Mouse (Mus musculus) skeletal muscle tissue, adult 2 months (tissue): Measurements from ENCODE around the gene Paqr8.
A peak's percentile ranks its signal among the peaks of the same experiment; 100 is the strongest.

ENCODE experiments used
- DNase-seq: peaks from one replicate; pipeline ENCODE4 v3.0.0-alpha.2; 2012; ENCODE audit warnings: low read depth, low spot score

Gene Paqr8

DNA sequence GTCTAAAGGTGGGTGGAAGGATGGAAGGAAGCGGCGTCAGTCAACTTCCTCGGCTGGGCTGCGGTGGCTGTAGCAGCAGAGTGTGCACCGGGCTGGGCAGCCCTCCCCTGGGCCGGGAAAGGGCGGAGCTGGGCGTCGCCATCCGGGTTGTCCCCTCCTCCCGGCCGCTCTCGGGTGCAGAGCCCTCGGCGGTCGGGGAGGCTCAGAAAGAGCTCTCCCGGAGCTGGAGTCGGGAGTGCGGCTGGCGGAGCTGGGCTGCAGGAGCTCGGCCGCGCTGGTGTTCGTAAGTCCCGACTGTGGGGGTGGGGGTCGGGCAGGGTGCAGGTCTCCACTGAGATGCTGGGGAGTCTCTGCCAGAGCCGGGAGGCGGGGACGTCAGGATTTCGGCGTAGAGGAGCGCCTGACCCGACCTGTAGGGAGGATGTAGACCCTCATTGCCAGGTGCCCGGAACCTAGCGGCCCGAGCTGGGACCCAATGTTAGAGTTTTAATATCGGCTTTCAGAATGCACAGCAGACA, at the start of gene Paqr8:
Gene Paqr8 (plus strand): TSS at position 203 of the 518 bp plus-strand sequence.
- DNase-seq, result peak; percentile 34

DNA sequence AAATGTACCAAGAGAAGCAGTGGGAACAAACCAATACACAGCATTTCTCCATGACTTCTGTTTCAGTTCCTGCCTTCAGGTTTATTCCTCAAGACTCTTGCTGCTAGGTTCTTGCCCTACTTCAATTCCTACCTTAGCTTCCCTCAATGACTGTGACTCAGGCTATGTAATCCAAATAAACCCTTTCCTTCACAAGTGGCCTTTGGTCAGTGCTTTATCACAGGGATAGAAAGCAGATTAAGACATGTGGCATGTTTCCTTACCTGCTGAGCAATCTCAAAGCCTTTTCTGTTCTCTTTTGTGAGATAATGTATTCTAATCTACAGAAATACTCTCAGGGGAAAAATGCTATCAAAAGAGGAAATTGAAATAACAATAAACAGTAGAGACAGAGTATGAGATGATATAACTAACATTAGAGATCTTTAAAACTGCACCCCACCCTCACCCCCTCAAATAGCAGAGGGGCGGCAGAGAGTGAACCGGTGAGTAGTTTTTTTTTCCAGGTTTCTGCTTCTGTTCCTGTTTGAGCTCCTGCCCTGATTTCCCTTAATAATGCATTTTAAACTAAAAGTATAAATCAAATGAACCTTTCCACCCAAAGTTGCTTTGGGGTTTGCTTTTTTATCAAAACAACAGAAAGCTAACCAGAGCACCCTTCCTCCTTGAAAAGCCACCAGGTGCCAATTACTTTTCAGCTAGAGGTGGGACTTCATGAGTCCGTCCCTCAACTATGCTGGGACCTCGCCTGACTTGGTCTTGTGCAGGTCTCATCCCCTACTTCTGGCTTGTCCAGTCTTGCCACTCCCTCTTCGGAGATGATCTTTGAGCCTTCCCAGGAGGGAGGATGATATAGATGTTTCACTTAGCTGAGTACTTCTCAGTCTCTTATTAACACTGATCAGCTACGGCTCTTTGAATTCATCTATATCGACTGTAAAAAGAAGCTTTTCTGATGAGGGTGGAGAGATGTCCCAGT, 33.2 kb upstream of the Paqr8 start:
- no peak for DNase-seq

- no peak for DNase-seq
These were observed 29.6 kb upstream of the Paqr8 start for GRCm38 (mm10) chr1:20860775-20861174.

GRCm38 (mm10) chr1:20861865-20862264, 28.5 kb upstream of the Paqr8 start:
- DNase-seq, result no peak

DNA sequence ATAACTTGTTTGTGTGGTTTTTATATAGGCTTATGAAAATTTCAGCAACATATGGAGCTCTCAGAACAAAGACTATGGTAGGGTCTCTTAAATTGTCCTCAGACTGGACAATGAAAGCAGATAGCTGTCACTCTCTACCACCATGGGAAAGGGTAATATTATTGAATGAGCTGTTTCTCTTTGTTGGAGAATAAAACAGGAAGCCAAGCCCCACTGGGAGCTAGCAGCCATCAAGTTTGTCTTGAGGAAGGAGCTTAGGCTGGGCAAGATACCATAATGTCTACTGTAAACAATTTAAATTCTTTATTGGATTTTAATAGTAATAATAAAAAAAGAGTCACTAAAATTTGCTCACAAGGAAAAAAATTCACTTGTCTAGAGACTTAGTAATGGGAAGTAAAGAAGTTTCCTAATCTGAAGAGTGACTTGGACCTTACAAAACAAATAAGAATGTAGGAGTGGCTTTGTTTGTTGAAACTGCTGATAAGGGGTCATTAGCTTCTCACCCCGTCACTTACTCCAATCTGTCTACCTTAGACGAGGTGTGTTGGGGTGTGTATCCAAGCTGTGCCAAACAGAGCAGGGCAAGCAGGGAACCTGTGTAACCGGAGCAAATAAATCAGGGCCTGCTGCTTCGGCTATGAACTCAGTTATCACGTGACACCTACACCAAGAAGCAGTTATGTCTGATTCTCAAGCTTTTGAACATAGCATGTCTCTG, 26.8 kb upstream of the Paqr8 start:
- DNase-seq, result no peak

DNA sequence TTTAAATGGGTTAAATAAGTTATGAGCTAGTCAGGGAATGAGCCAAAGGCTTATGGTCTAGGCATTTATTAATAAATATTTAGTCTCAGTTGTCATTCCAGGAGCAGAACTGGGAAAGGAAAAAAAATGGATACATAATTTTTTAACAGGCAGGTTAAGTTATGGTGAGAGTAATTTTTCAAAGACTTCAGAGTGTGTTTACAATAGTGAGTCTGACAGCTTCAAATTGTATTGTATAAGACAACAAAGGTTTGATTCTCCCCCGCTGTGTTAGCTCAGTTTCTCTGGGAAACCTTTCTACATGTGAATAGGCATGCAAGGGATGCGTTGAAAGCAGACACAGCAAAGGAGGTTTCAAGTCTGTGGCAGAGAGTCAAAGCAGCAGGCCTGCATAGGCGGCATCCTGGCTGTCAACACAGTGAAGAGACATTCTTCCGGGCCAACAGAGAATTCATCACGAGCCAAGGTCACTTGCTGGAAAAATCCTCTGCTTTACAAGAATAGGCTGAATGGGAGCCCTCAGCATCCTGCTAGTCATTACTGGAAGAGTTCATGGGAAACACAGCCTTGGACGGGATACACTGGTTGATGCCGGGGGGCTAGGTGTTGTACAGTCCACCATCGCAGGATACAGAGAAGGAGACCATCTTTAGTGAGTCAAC, 23.0 kb upstream of the Paqr8 start:
- DNase-seq, result no peak

- no peak for DNase-seq
These were observed 22.4 kb upstream of the Paqr8 start for GRCm38 (mm10) chr1:20868036-20868435.

- DNase-seq, result no peak
These were observed 19.5 kb upstream of the Paqr8 start for GRCm38 (mm10) chr1:20870887-20871286.

- no peak for DNase-seq
These were observed 17.9 kb upstream of the Paqr8 start for GRCm38 (mm10) chr1:20872496-20872895.

DNA sequence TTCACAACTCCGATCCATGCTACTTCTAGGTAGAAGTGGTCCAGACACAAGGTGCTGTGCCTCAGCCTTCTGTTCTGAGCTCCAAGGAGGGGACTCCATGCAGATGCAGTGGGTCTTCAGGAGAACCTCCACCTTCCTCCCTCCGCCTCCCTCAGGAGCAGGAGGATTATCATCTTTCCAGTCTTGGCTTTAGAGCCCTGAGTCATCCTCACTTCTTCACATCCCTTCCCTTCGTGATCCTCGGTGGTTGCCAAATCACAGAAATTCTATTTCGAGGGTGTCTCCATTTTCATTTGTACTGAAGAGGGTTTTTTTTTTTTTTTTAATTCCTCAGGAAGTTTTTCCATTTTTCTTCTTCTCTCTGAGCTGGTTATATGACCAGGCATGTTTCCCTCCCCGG, 16.3 kb upstream of the Paqr8 start:
- DNase-seq, result no peak

DNA sequence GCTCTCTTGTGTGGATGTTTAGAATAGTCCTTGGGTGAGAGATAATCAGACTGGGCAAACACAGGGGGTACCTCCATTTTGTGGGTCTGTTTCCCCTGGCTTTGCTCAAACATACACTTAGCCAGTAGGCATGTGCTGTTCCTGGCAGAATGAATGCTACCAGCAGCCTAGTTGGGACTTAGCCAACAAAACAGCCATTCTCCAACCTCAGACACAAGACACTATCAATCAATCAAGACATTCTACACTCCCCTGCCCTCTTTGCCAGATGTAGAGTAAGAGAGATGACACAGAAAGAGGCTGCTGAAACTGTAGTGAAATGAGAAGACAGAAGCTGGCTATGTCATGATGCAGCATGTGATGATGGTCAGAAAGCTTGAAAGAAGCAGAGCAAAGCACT, 13.1 kb upstream of the Paqr8 start:
- no peak for DNase-seq

DNA sequence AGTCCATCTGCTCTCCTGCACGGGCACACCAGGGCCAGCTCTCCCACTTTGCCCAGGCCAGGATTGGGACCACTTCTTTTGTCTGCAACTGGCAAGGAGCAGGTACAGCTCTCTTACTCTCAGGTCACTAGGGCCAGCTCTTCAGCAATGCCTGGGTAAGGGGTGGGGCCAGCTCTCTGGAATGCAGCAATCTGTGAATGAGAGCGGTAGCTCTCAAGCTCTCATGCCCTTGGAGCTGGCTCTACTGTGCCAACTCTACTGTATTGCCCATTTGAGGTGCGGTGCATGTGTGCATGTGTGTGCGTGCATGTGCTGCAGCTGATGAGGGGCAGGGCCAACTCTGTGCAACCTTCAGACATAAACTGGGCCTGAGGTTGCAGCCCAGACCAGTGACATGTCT, 11.0 kb upstream of the Paqr8 start:
- DNase-seq, result no peak

GRCm38 (mm10) chr1:20883079-20883478, 7.3 kb upstream of the Paqr8 start:
- DNase-seq, result no peak

- no peak for DNase-seq
These were observed 566 bp upstream of the Paqr8 start for GRCm38 (mm10) chr1:20889677-20890403.

DNA sequence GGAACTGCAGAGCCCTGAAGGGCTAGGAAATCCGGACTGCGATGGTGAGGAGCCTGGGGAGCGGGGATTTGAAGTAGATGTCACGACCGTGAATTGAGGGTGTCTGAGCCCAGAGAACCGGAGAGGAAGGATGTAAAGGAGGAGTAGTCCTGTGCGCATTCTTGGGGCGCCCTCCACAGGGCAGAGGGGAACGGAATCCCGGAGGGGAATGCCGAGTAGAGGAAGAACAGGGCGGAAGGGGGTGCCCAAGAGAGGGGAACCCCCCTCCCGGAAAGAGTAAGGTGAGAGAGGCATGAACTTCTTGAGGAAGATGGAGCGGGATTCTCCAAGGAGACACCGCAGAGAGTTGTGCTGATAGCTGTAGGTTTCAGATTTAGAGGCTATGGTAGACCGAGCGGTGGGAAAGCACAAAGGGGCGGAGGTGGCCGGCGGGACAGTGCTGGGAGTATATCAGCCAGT, 564 bp downstream of the Paqr8 start:
- no peak for DNase-seq

DNA sequence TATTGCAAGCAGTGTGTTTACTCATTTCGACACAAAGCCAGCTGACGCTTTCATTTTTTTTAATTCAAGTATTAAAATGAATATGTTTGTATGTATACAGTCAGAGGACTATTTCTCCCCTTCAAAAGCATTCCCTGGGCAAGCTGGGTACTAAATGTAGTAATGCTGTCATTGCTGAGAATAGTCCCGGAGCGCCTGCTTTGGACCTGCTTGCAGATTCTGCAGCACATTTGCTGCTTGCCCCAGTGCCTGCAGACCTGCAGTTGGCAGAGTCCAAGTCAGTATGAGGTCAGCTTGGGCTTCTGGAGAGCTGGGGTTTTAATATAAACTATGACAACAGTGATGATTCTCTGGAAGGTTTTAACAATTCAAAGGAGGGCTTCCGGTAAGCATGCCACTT, 2.7 kb downstream of the Paqr8 start:
- no peak for DNase-seq

DNA sequence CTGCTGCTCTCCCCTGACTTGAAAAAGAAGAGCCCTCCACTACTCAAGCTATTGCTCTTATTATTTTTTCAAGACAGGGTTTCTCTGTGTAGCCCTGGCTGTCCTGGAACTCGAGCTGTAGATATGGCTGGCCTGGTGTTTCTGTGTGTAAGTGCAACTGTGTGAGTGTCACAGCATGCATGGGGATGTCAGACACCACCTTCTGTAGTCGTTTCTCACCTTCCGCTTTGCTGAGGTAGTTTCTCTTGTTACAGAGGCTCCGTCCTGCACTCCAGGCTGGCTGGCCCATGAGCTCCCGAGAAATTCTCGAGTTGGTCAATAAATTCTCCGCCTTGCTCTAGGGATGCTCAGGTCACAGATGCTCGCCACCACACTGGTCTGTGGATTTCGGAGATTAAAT, 8.0 kb downstream of the Paqr8 start:
- no peak for DNase-seq

DNA sequence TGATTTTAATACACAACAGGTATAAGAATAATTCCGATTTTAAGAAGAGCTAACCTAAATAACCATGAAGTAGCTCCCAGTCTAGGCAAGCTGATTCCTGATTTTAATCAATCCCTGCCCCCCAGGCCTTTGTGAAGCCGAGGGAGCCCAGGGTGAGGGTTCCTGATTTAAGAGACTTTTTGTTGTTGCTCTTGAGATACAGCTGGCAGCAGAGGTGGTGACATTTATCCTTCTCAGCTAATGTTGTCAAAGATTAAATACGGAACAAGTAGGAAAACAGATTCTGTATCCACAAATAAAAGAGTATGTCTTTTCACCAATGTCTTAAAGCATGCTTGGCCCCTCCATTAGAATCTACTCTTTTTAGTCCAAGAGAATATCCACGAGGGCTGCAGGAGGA, 9.9 kb downstream of the Paqr8 start:
- DNase-seq, result no peak

GRCm38 (mm10) chr1:20905501-20906127, 15.2 kb downstream of the Paqr8 start:
- DNase-seq, result no peak

GRCm38 (mm10) chr1:20906128-20906515, 15.7 kb downstream of the Paqr8 start:
- DNase-seq, result no peak

DNA sequence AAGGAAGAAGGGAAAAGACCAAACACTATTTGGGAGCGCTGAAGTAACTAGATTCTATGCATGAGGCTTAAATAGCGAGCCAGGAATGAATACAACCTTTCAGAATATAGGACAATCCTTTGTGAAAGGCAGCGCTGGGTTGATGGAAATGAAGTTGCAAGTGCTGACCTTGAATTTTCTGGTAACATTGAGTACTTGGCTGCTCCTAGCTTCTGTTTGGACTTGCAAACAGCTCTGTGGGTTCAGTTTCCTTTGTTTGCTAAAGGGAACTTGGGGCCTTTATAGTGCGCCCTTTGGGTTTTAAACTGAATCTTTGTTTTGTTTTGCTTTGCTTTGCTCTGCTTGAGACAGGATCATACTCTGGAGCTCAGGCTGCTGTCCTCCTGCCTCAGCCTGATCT, 18.1 kb downstream of the Paqr8 start:
- DNase-seq, result no peak
